Mouse (Mus musculus) c-Kit-positive CD71-negative TER-119-negative erythroid progenitor cells, embryonic 14.5 days (primary cell): ENCODE measurements around the gene Vamp2.

Experiments
- DNase-seq: peaks from one replicate; pipeline ENCODE4 v3.0.0-alpha.2; 2013; ENCODE audit warnings: low read depth

Vamp2 gene

GRCm38 (mm10) chr11:69116843-69117242 lies 28.6 kb downstream of the Vamp2 start:
- no peak for DNase-seq

GRCm38 (mm10) chr11:69117737-69118695 lies 29.7 kb downstream of the Vamp2 start:
- no peak for DNase-seq

DNA sequence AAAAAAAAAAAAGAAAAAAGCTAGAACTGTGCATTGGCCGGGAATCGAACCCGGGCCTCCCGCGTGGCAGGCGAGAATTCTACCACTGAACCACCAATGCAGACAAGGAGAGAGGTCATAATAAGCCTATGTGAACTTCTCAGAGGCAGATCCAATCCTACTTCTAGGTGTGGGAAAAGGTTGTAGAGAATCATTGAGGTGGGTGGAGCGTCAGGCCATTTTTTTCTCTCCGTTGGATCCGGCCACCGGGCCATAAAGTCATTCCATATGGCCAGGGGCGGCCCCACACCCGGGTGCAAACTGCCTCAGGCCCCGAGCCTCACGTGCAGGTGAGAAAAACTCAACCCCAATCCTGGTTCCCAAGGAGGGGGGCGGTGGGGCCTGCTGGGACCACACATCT lies 30.5 kb downstream of the Vamp2 start:
- DNase-seq, result peak; percentile 76

DNA sequence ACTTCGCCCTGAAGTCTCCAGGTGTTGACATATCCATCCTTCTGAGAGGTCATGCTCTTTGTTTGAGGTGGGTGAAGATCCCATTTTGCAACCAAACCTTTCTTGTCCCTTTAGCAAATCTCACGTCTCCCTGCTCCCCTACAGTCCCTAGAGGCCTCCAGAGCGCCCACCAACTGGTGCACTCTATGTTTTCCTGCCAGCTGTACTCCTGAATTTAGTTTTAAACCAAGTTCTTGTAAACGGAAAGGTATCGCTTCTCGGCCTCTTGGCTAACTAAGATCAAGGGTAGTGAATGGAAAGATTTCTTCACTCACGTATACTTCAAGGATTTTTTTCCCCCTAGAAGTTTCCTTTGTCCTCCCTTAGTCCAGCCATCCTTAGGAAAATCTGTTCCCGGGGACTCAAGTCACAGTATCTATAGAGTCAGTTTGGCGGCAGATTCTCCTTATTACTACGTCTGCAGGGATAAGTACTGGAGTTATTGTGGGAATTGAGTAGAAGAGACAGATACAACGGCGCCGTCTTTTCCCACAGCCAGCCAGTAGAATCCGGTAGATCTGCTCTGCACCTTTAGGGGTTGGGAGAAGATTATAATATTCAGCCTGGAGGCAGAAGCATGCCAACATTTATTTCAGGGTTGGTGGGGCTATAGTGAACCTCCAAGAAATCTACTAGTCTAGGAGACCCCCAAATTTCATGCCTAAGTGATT lies 31.3 kb downstream of the Vamp2 start:
- DNase-seq, result no peak

DNA sequence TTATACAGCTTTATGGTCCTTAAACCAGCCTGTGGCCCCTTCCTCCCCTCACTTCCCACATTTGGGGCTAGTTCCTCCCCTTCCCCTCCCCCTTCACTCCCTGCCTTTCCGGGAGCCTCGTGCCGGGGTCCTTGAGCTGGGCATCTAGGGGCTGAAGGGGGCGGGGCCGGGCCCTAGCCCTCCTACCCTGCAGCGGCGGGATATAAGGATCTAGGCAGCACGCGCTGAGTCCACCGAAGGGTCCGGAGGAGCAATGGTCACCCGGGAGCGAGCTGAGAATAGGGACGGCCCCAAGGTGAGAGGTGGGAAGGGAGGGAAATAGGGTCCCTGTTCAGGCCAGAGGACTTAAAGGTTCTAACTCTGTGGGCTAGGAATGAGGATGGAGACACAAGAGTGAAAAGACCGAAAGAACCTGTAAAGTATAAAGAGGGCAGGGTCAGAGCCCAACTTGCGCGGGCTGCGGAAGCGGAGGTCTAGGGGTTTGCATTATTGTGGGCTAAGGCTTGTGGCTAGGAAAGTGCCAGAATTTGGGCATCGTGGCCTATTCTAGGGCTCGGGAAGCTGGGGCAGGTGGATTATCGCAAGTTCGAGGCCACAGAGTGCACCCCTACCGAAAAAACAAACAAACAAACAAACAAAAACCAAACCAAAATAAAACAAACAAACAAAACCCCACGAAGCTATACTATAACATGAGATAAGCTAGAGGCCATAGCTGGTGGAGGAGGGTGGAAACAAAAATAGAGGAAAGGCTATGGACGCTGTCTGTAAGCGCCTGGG lies 32.1 kb downstream of the Vamp2 start, which contains the start of gene Hes7:
Gene Hes7 (plus strand): TSS at position 184 of the 780 bp plus-strand sequence.
- no peak for DNase-seq

DNA sequence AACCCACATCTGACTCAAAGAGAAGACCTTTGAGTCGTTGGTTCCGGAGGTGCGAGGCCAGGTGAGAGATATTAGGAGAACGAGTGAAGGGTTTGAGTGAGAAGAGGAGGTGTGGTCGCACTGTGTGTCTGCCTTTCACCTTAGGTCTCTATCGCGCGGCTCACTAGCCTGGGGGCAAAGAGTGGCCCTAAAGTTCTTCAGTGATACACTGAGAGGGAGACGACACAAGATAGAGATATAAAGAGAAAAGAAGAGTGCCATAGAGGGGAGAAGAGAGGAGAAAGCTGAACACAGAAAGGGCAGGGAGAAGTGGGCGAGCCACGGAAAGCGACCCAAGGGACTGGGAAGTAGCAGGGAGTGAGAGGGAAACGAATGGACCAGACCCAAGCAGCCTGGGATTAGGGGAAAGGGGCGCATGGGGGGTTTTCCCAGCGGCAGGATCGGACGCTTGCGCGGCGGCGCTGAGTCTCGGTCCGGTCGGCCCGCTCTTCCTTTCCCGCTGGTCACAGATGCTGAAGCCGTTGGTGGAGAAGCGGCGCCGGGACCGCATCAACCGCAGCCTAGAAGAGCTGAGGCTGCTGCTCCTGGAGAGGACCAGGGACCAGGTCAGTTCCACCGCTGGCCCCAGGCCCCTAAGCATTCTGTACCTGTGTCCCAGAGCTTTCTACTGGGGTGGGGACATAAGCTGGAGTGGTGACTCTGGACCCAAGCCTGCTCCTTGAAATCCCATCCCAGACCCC lies 32.9 kb downstream of the Vamp2 start:
- DNase-seq, result no peak

DNA sequence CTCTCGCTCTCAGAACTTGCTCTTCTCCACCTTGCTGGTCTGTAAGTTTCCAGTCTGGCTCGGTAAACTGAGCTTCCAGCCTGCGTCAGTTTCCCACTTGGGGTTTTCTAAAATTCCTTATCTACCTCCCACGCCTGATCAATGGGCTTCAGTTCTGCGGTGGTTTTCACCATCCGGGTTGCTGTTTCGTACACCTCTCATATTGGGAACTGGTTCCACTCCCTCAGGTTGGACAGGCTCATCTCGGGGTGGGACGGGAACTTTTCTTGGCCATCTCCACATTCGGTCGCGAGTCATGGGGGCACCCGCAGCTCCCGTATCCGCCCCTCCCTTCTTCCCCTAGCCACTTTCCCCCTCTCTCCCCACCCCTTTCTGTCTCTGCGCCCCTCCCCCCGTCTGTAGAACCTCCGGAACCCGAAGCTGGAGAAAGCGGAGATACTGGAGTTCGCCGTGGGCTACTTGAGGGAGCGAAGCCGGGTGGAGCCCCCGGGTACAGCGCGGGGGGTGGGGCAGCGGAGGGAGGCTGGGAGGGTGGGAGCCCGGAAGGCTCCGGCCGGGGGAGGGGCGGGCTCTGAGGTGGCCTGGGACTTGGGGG lies 33.5 kb downstream of the Vamp2 start:
- no peak for DNase-seq

DNA sequence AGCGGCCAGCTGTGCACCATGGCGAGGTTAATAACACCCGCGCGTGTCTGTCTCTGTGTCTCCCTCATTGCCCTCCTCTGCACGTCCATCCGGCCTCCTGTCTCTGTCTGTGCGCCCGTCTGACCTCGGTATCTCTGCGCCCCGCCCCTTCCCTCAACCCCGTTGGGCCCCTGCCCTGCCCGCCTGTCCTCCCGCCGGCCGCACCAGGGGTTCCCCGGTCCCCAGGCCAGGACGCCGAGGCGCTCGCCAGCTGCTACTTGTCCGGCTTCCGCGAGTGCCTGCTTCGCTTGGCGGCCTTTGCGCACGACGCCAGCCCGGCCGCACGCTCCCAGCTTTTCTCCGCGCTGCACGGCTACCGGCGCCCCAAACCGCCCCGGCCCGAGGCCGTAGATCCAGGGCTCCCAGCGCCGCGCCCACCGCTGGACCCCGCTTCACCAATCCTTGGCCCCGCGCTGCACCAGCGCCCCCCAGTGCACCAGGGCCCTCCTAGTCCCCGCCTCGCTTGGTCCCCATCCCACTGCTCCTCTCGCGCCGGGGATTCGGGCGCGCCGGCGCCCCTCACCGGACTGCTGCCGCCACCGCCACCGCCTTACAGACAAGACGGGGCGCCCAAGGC lies 34.2 kb downstream of the Vamp2 start, which contains the start of gene 9130213A22Rik:
Gene 9130213A22Rik (minus strand): TSS at position 254 of the 616 bp plus-strand sequence.
- DNase-seq, result peak; percentile 79

DNA sequence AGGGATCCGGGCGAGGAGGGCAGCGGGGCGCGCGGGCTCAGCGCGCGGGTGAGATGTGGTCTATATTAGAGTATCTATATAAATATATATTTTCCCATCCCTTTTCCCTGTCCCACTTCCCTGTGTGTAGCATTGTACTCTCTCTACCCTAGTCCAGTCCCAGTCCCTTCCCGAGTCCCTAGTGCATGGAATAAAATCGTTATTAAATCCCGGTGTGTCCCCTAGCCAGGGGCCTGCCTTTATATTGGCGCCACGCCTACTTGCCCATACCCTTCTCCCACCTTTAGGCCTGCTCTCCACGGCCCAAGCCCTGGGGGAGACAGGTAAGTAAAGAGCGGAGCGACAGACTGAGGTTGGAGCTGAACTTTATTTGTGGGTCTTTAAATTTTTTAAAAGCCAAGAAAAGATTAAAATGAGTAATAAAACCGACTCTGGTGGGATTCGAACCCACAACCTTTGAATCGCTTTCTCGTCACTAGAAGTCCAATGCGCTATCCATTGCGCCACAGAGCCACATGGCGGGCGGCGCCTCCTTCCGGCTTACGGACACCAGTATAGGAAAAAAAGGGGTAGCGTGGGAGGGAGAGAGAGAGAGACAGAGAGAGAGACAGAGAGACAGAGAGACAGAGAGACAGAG lies 34.9 kb downstream of the Vamp2 start:
- peak; percentile 90 for DNase-seq

GRCm38 (mm10) chr11:69123693-69124497 lies 35.6 kb downstream of the Vamp2 start:
- DNase-seq, result peak; percentile 84

DNA sequence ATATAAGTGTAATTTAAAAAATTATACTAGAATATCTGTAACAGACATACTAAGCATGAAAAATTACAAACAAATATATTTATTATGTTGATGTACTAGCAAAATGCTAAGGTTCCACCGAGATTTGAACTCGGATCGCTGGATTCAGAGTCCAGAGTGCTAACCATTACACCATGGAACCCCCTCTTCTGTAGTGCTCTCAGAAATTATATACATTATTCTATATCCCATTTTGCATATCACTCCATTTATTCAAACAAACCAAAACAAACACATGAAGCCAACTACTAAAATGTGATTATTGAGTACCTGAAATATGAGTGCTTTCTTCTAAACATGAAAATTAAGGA lies 36.2 kb downstream of the Vamp2 start:
- DNase-seq, result peak; percentile 76

- peak; percentile 88 for DNase-seq
These were observed 37.0 kb downstream of the Vamp2 start for GRCm38 (mm10) chr11:69125041-69125851.

- DNase-seq, result no peak
These were observed 37.4 kb downstream of the Vamp2 start, which contains the start of gene Aloxe3 for GRCm38 (mm10) chr11:69125852-69125918. Gene Aloxe3, plus strand, starts transcription at chr11:69125896.

GRCm38 (mm10) chr11:69125919-69126705 lies 37.8 kb downstream of the Vamp2 start:
- no peak for DNase-seq

GRCm38 (mm10) chr11:69126706-69127095 lies 38.4 kb downstream of the Vamp2 start:
- no peak for DNase-seq

DNA sequence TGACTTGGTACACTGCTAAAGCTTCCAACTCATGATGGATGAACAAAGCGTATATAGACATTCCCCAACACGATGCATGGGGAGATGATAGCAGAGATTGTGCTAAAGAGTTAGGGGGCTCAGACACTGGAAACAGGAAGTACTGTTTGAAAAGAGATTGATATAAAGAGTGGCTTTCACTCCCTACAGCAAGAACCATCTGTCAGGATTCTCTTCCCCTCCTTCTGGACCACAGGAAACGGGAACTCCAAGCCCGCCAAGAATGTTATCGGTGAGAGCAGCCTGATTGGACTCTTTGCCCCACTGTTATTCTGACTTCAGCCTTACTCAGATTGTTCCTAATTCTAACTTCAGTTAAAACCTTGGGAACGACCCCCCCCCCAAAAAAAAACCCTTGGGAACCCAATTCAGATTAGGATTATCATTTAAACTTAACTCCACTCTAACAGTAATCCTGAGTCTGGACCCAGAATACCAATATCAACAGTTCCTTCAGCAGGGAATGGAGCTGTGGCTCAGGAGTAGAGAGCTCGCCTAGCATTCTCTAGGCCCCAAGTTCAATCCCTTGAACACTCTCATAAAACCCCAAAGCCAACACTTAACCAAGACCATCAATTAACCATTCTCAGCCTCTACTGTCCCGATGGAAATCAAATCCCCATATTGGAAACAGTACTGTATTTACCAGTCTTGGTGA lies 40.3 kb downstream of the Vamp2 start:
- DNase-seq, result no peak

GRCm38 (mm10) chr11:69133566-69133922 lies 45.3 kb downstream of the Vamp2 start:
- DNase-seq, result no peak
